Mouse (Mus musculus): Measurements from ENCODE around the gene Tdp1.

Tdp1 gene

GRCm38 (mm10) chr12:99874609-99875008 is 9.7 kb upstream of the Tdp1 start:
- H3K4me3 ChIP-seq (replicated peaks; ENCODE audit: low read length), result no peak overlapping the region

GRCm38 (mm10) chr12:99883000-99883712 is 1.2 kb upstream of the Tdp1 start:
- Histone ChIP-seq H3K4me1 (replicated peaks; ENCODE audit: low read depth, low read length) (peaks cover 20% of the 10 kb centered on the region), H3K36me3 (ENCODE audit: insufficient read depth, low read length) (peaks cover 4% of the 10 kb centered on the region; the same call in 1 of the 2 replicates), H3K27me3 (ENCODE audit: insufficient read depth, low read length) (no peaks in the 10 kb centered on the region), H3K4me3 (replicated peaks; ENCODE audit: low read length) (peak overlapping the region; percentile 98), H3K9me3 (ENCODE audit: low read length) (no peaks in the 10 kb centered on the region)
- no peak for TF ChIP-seq POU5F1 (IDR thresholded peaks at IDR 0.05; ENCODE audit: borderline replicate concordance, low read length)
- no peak for TF ChIP-seq NANOG (IDR thresholded peaks at IDR 0.05; ENCODE audit: borderline replicate concordance, low read length)
- TF ChIP-seq CTCF (conservative IDR thresholded peaks at IDR 0.05; ENCODE audit: low read length), result no peak

More at GRCm38 (mm10) chr12:99874609-99875008, 9.7 kb upstream of the Tdp1 start:
- Histone ChIP-seq H3K4me1 (replicated peaks; ENCODE audit: low read depth, low read length) (peaks cover 11% of the 10 kb centered on the region), H3K36me3 (ENCODE audit: insufficient read depth, low read length) (no peaks in the 10 kb centered on the region), H3K27me3 (ENCODE audit: insufficient read depth, low read length) (no peaks in the 10 kb centered on the region), H3K9me3 (ENCODE audit: low read length) (no peaks in the 10 kb centered on the region)
- TF ChIP-seq POU5F1 (IDR thresholded peaks at IDR 0.05; ENCODE audit: borderline replicate concordance, low read length), result no peak
- no peak for TF ChIP-seq CTCF (conservative IDR thresholded peaks at IDR 0.05; ENCODE audit: low read length)
- no peak for TF ChIP-seq NANOG (IDR thresholded peaks at IDR 0.05; ENCODE audit: borderline replicate concordance, low read length)

- no peak for TF ChIP-seq NANOG (IDR thresholded peaks at IDR 0.05; ENCODE audit: borderline replicate concordance, low read length)
- no peaks in the 10 kb centered on the region for H3K9me3 ChIP-seq (ENCODE audit: low read length)
- H3K4me3 ChIP-seq (replicated peaks; ENCODE audit: low read length), result peak overlapping the region; percentile 98
- peaks cover 20% of the 10 kb centered on the region for H3K4me1 ChIP-seq (replicated peaks; ENCODE audit: low read depth, low read length)
- H3K36me3 ChIP-seq (ENCODE audit: insufficient read depth, low read length), result peaks cover 4% of the 10 kb centered on the region; the same call in 1 of the 2 replicates
- no peaks in the 10 kb centered on the region for H3K27me3 ChIP-seq (ENCODE audit: insufficient read depth, low read length)
These were observed 608 bp upstream of the Tdp1 start for GRCm38 (mm10) chr12:99883713-99884105.

- peaks cover 4% of the 10 kb centered on the region; the same call in 1 of the 2 replicates for H3K36me3 ChIP-seq (ENCODE audit: insufficient read depth, low read length)
- H3K27me3 ChIP-seq (ENCODE audit: insufficient read depth, low read length), result no peaks in the 10 kb centered on the region
- H3K4me1 ChIP-seq (replicated peaks; ENCODE audit: low read depth, low read length), result peaks cover 20% of the 10 kb centered on the region
- no peak for TF ChIP-seq POU5F1 (IDR thresholded peaks at IDR 0.05; ENCODE audit: borderline replicate concordance, low read length)
- TF ChIP-seq NANOG (IDR thresholded peaks at IDR 0.05; ENCODE audit: borderline replicate concordance, low read length), result no peak
- TF ChIP-seq CTCF (conservative IDR thresholded peaks at IDR 0.05; ENCODE audit: low read length), result no peak
- H3K9me3 ChIP-seq (ENCODE audit: low read length), result no peaks in the 10 kb centered on the region
- H3K4me3 ChIP-seq (replicated peaks; ENCODE audit: low read length), result peak overlapping the region; percentile 98
These were observed 1.1 kb downstream of the Tdp1 start for GRCm38 (mm10) chr12:99885282-99885901.

GRCm38 (mm10) chr12:99897846-99898245 is 13.5 kb downstream of the Tdp1 start:
- Histone ChIP-seq H3K4me3 (replicated peaks; ENCODE audit: low read length) (no peak overlapping the region), H3K9me3 (ENCODE audit: low read length) (no peaks in the 10 kb centered on the region), H3K27me3 (ENCODE audit: insufficient read depth, low read length) (no peaks in the 10 kb centered on the region), H3K36me3 (ENCODE audit: insufficient read depth, low read length) (peaks cover 95% of the 10 kb centered on the region), H3K4me1 (replicated peaks; ENCODE audit: low read depth, low read length) (peaks cover 23% of the 10 kb centered on the region)
- no peak for TF ChIP-seq NANOG (IDR thresholded peaks at IDR 0.05; ENCODE audit: borderline replicate concordance, low read length)
- no peak for TF ChIP-seq POU5F1 (IDR thresholded peaks at IDR 0.05; ENCODE audit: borderline replicate concordance, low read length)
- no peak for TF ChIP-seq CTCF (conservative IDR thresholded peaks at IDR 0.05; ENCODE audit: low read length)

- H3K36me3 ChIP-seq (ENCODE audit: insufficient read depth, low read length), result peaks cover 95% of the 10 kb centered on the region
- H3K27me3 ChIP-seq (ENCODE audit: insufficient read depth, low read length), result no peaks in the 10 kb centered on the region
- H3K9me3 ChIP-seq (ENCODE audit: low read length), result no peaks in the 10 kb centered on the region
- no peak overlapping the region for H3K4me3 ChIP-seq (replicated peaks; ENCODE audit: low read length)
- H3K4me1 ChIP-seq (replicated peaks; ENCODE audit: low read depth, low read length), result peaks cover 23% of the 10 kb centered on the region
- TF ChIP-seq POU5F1 (IDR thresholded peaks at IDR 0.05; ENCODE audit: borderline replicate concordance, low read length) (no peak), NANOG (IDR thresholded peaks at IDR 0.05; ENCODE audit: borderline replicate concordance, low read length) (no peak), CTCF (conservative IDR thresholded peaks at IDR 0.05; ENCODE audit: low read length) (no peak)
These were observed 14.0 kb downstream of the Tdp1 start for GRCm38 (mm10) chr12:99898248-99898870.

- no peaks in the 10 kb centered on the region for H3K9me3 ChIP-seq (ENCODE audit: low read length)
- H3K4me1 ChIP-seq (replicated peaks; ENCODE audit: low read depth, low read length), result peaks cover 23% of the 10 kb centered on the region
- no peaks in the 10 kb centered on the region for H3K27me3 ChIP-seq (ENCODE audit: insufficient read depth, low read length)
- TF ChIP-seq CTCF (conservative IDR thresholded peaks at IDR 0.05; ENCODE audit: low read length) (peak; percentile 73), NANOG (IDR thresholded peaks at IDR 0.05; ENCODE audit: borderline replicate concordance, low read length) (no peak)
- H3K36me3 ChIP-seq (ENCODE audit: insufficient read depth, low read length), result peaks cover 95% of the 10 kb centered on the region
- H3K4me3 ChIP-seq (replicated peaks; ENCODE audit: low read length), result no peak overlapping the region
These were observed 15.7 kb downstream of the Tdp1 start for GRCm38 (mm10) chr12:99899991-99900390.

GRCm38 (mm10) chr12:99901973-99902866 is 17.9 kb downstream of the Tdp1 start:
- Histone ChIP-seq H3K27me3 (ENCODE audit: insufficient read depth, low read length) (no peaks in the 10 kb centered on the region), H3K36me3 (ENCODE audit: insufficient read depth, low read length) (peaks cover 95% of the 10 kb centered on the region), H3K4me3 (replicated peaks; ENCODE audit: low read length) (no peak overlapping the region), H3K9me3 (ENCODE audit: low read length) (no peaks in the 10 kb centered on the region), H3K4me1 (replicated peaks; ENCODE audit: low read depth, low read length) (peaks cover 23% of the 10 kb centered on the region)
- peak; percentile 8; the same call in 1 of the 2 replicates for TF ChIP-seq CTCF (conservative IDR thresholded peaks at IDR 0.05; ENCODE audit: low read length)
- no peak for TF ChIP-seq POU5F1 (IDR thresholded peaks at IDR 0.05; ENCODE audit: borderline replicate concordance, low read length)

All from E14TG2a.4 (cell line).